Mouse (Mus musculus) embryonic stem cell, embryonic (primary cell): ENCODE data around the gene Ppfia3.

ENCODE experiments used
- CTCF ChIA-PET, 4 experiments: fragments of 300-600 bp in 2 of 4; fragments of 350-600 bp in 2 of 4; sonication (Branson Sonifier 250); formaldehyde crosslinking; loops; one replicate each; lab custom pipeline; 2022; ENCODE audit warnings: inconsistent platforms in 2 of 4; lab: Charles Lee
- POLR2A ChIA-PET, 4 experiments: fragments of 300-600 bp in 2 of 4; fragments of 350-600 bp in 2 of 4; sonication (Branson Sonifier 250); formaldehyde crosslinking; loops; one replicate each; lab custom pipeline; 2022; ENCODE audit warnings: antibody characterized with exemption in 4 of 4, inconsistent platforms in 1 of 4; lab: Charles Lee

Gene Ppfia3

DNA sequence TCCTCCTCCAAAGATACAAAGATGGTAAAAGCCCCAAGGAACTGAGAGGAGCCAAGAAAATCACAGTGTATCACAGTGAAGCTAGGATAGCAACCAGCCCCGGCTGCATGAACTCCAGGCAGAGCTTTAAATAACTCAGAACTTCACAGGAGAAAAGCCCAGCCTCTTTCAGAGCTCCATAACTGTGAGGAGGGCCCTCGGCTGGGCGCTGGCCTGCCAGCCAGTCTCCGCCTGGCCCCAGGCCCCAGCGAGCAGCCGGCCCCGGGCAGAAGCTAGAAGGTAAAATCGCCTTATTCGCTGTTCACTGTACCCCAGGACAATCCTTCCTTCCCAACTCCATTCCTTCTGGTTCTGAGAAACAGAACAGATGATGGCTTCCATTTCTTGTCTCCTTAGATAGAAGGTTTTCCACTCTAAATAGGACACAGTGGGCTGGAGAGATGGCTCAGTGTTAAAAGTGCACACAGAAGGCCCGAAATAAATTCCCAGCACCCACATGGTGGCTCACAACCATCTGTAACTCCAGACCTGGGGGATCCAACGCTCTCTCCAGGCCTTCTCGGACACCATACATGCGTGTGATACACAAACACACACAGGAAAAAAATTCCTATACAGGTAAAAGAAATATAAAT, 37.9 kb downstream of the Ppfia3 start:
- POLR2A ChIA-PET, result interaction anchor here in 3 of 4 experiments (0.7 to 2.0 kb wide), 11 partner anchors 9 to 131 kb away, joined by 3 to 10 read pairs (median 4); partner anchors contain the start of genes Ftl1 (in 1 of the 3), Lhb (in 1 of the 3) and Snrnp70 (in 1 of the 3)
- CTCF ChIA-PET, result interaction anchor here (0.6 to 2.1 kb wide), 7 partner anchors 12 to 61 kb away, joined by 3 to 8 read pairs (median 5); no protein-coding TSS in a partner anchor

DNA sequence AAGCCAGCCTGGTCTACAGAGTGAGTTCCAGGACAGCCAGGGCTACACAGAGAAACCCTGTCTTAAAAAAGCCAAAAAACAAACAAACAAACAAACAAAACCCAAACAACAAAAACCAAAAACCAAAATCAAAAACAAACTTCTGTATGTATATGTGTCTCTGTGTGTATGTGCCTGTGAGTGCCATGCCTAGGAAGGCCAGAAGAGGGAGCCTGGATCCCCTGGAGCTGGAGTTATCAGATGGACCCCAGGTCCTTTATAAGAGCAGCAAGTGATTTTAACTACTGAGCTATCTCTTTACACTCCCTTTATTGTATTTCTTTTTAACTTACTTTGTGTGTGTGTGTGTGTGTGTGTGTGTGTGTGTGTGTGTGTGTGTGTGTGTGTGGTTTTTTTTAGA, 41.0 kb downstream of the Ppfia3 start:
- ChIA-PET CTCF (interaction anchor here (0.5 to 1.5 kb wide), 17 partner anchors 10 to 451 kb away, joined by 3 to 9 read pairs (median 3); no protein-coding TSS in a partner anchor), POLR2A (interaction anchor here (0.6 to 1.4 kb wide), 9 partner anchors 10 to 95 kb away, joined by 3 to 6 read pairs (median 3); partner anchors contain the start of genes Hrc (in 1 of the 4), Kcna7 (in 1 of the 4) and Snrnp70 (in 1 of the 4))

DNA sequence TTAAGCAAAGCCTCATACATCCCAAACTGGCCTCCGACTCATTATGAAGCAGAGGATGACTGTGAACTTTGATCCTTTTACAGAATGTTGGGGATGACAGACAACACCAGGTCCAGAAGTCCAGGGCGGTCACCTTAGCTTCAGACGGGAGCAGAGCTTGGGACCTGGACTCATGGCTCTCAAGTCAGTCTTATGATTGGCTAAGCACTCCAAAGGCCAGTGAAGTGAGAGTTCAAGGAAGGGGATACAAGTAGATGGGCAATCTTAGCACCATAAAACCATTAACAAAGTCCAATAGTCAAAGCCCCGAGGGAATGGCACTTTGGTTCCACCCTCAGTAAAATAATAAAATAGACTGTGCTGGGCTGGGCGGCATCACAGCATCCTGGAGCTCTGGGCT, 43.8 kb downstream of the Ppfia3 start:
- CTCF ChIA-PET, result interaction anchor here in 2 of 4 experiments (0.5 to 2.8 kb wide), 3 partner anchors 10 to 81 kb away, joined by 3 to 9 read pairs (median 6); partner anchors contain the start of gene Trpm4 (in 1 of the 2)
- POLR2A ChIA-PET, result interaction anchor here in 1 of 4 experiments (1.2 to 1.8 kb wide), 2 partner anchors 14 to 18 kb away, joined by 4 to 5 read pairs; no protein-coding TSS in a partner anchor

- CTCF ChIA-PET, result interaction anchor here in 1 of 4 experiments (0.6 to 2.8 kb wide), 2 partner anchors 19 to 116 kb away, joined by 3 to 9 read pairs; partner anchors contain the start of gene Ruvbl2
These were observed 44.6 kb downstream of the Ppfia3 start for GRCm38 (mm10) chr7:45322245-45322644.

GRCm38 (mm10) chr7:45316536-45316935, 50.3 kb downstream of the Ppfia3 start:
- CTCF ChIA-PET, result interaction anchor here (1.0 to 1.8 kb wide), 9 partner anchors 9 to 118 kb away, joined by 3 to 13 read pairs (median 3); no protein-coding TSS in a partner anchor

More at GRCm38 (mm10) chr7:45322245-45322644, 44.6 kb downstream of the Ppfia3 start:
- POLR2A ChIA-PET, result interaction anchor here in 1 of 4 experiments (0.6 to 1.8 kb wide), 2 partner anchors 13 to 33 kb away, joined by 3 to 5 read pairs; no protein-coding TSS in a partner anchor

GRCm38 (mm10) chr7:45315182-45315701, 51.6 kb downstream of the Ppfia3 start:
- POLR2A ChIA-PET, result interaction anchor here in 3 of 4 experiments (0.6 to 1.3 kb wide), 5 partner anchors 10 to 670 kb away, joined by 3 to 5 read pairs (median 4); partner anchors contain the start of gene Tmem143 (in 1 of the 3)
- CTCF ChIA-PET, result interaction anchor here in 3 of 4 experiments (0.8 to 1.8 kb wide), 8 partner anchors 9 to 133 kb away, joined by 3 to 13 read pairs (median 4); partner anchors contain the start of gene Kcna7 (in 1 of the 3)

More at GRCm38 (mm10) chr7:45316536-45316935, 50.3 kb downstream of the Ppfia3 start:
- POLR2A ChIA-PET, result interaction anchor here in 3 of 4 experiments (0.5 to 1.3 kb wide), 6 partner anchors 9 to 224 kb away, joined by 3 to 7 read pairs (median 4); partner anchors contain the start of gene Rcn3 (in 1 of the 3)

DNA sequence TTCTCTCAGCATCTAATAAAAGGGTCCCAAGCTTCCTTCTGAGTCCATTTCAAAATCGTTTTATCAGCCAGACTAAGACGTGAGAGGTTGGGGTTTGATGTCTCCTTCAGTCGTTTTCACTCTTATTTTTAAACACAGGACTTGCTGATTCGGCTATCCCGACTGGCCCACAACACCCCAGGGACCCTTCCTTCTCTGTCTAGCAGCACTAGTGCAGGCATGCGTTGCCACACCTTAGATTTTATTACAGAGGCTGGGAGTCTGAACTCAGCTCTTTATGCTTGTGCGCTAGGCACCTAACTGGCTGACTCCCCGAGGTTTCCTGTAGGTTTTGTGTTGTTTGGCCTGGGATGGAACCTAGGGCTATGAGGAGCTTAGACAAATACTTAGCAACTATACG, 53.3 kb downstream of the Ppfia3 start:
- ChIA-PET POLR2A (interaction anchor here in 2 of 4 experiments (0.5 to 1.3 kb wide), 7 partner anchors 13 to 82 kb away, joined by 3 to 4 read pairs (median 3); no protein-coding TSS in a partner anchor), CTCF (interaction anchor here in 3 of 4 experiments (0.6 to 1.3 kb wide), 3 partner anchors 8 to 92 kb away, joined by 3 read pairs; no protein-coding TSS in a partner anchor)

- CTCF ChIA-PET, result interaction anchor here in 1 of 4 experiments (1.3 kb wide), 1 partner anchor 8 kb away, joined by 3 read pairs; no protein-coding TSS in a partner anchor
- POLR2A ChIA-PET, result interaction anchor here in 3 of 4 experiments (0.6 to 1.3 kb wide), 9 partner anchors 12 to 126 kb away, joined by 3 to 4 read pairs (median 3); partner anchors contain the start of gene Snrnp70 (in 1 of the 3)
These were observed 53.9 kb downstream of the Ppfia3 start for GRCm38 (mm10) chr7:45312686-45313453.

DNA sequence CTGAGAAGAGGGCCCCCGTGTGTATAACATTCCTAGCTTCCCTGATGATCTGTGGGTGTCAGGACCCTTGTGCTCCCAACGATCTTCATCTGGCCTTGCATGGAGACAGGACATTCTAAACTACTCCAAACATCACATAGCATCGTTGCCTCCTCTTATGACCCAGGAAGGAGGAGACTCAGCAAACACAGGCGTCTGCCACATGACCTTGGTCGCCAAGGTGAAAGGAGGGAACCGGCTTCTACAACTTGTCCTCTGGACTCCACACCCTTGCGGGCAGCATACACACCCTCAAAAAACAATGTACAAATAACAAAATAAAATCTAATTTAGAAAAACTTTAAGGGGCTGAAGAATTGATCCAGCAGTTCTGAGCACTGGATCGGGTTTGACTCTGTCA, 54.8 kb downstream of the Ppfia3 start:
- POLR2A ChIA-PET, result interaction anchor here in 1 of 4 experiments (0.6 to 1.5 kb wide), 3 partner anchors 12 to 84 kb away, joined by 3 to 6 read pairs (median 3); partner anchors contain the start of gene Snrnp70
- CTCF ChIA-PET, result interaction anchor here in 1 of 4 experiments (0.6 to 0.9 kb wide), 2 partner anchors 29 to 1324 kb away, joined by 3 read pairs; no protein-coding TSS in a partner anchor

DNA sequence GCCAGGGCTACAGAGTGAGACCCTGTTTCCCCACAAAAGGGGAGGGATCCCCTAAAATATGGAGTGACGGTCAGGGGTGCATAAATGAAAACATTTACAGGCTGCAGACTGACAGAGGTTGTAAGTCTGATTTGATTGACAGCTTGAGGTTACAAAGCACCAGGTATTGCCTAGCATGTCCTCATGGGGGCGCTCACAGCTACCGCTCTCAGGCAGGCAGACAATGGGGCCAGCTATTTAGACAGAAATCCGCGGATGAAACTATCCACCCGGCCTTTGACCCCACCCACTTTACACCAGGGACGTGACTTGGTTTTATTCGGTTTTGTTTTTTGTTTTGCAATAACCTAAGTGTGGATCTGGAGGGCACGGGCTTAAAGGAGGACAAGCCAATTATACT, 57.4 kb downstream of the Ppfia3 start:
- POLR2A ChIA-PET, result interaction anchor here in 3 of 4 experiments (0.5 to 3.2 kb wide), 39 partner anchors 9 to 329 kb away, joined by 3 to 18 read pairs (median 5); partner anchors contain the start of genes Snrnp70 (in 3 of the 3), Ftl1 (in 2 of the 3), Ppfia3 (in 2 of the 3) and Bax (in 1 of the 3)
- CTCF ChIA-PET, result interaction anchor here (0.5 to 3.2 kb wide), 70 partner anchors 9 to 373 kb away, joined by 3 to 39 read pairs (median 4); partner anchors contain the start of genes Kcna7 (in 2 of the 4), Slc6a21 (in 2 of the 4), Gys1 (in 1 of the 4) and Ntf5 (in 1 of the 4)

- CTCF ChIA-PET, result interaction anchor here (0.5 to 3.2 kb wide), 63 partner anchors 8 to 374 kb away, joined by 3 to 39 read pairs (median 4); partner anchors contain the start of genes Slc6a21 (in 2 of the 4), Gys1 (in 1 of the 4), Kcna7 (in 1 of the 4) and Ntf5 (in 1 of the 4)
- POLR2A ChIA-PET, result interaction anchor here in 3 of 4 experiments (0.5 to 3.2 kb wide), 38 partner anchors 8 to 330 kb away, joined by 3 to 18 read pairs (median 5); partner anchors contain the start of genes Snrnp70 (in 3 of the 3), Ftl1 (in 2 of the 3), Ppfia3 (in 2 of the 3) and Bax (in 1 of the 3)
These were observed 58.1 kb downstream of the Ppfia3 start for GRCm38 (mm10) chr7:45308551-45309240.

DNA sequence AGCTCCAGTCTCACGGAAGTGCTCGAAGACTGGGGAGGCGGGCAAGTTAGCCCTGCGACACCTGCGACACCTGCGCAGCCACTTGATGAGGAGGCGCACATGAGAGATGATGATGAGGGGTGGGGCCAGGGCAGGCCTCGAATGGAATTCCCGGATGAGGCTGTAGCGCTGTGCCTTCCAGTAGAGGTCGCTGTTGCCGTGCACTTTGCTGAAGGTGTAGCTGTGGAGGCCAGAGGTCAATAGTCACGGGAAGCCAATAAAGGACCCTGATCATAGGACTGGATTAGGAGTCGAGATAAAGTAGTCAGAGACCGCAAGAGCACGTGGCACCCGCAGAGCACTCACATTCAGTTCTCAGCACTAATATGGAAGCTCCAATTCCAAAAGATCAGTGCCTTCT, 61.5 kb downstream of the Ppfia3 start:
- POLR2A ChIA-PET, result interaction anchor here (0.6 to 4.4 kb wide), 76 partner anchors 8 to 862 kb away, joined by 3 to 32 read pairs (median 4); partner anchors contain the start of genes Gys1 (in 3 of the 4), Aldh16a1 (in 2 of the 4), Ftl1 (in 2 of the 4) and Kcna7 (in 2 of the 4)
- CTCF ChIA-PET, result interaction anchor here (0.5 to 2.8 kb wide), 83 partner anchors 8 to 585 kb away, joined by 3 to 22 read pairs (median 4); partner anchors contain the start of genes Bax (in 2 of the 4), Ccdc155 (in 2 of the 4), Gys1 (in 2 of the 4) and Kcna7 (in 2 of the 4)

- POLR2A ChIA-PET, result interaction anchor here in 3 of 4 experiments (0.5 to 4.4 kb wide), 70 partner anchors 8 to 862 kb away, joined by 3 to 32 read pairs (median 4); partner anchors contain the start of genes Gys1 (in 3 of the 3), Aldh16a1 (in 2 of the 3), Ftl1 (in 2 of the 3) and Kcna7 (in 2 of the 3)
- CTCF ChIA-PET, result interaction anchor here (0.6 to 2.8 kb wide), 67 partner anchors 8 to 584 kb away, joined by 3 to 22 read pairs (median 4); partner anchors contain the start of genes Ccdc155 (in 2 of the 4), Kcna7 (in 2 of the 4), Ruvbl2 (in 2 of the 4) and Slc6a21 (in 2 of the 4)
These were observed 62.0 kb downstream of the Ppfia3 start for GRCm38 (mm10) chr7:45304869-45305268.

- POLR2A ChIA-PET, result interaction anchor here in 2 of 4 experiments (0.7 to 2.7 kb wide), 4 partner anchors 59 to 604 kb away, joined by 3 to 6 read pairs (median 3); partner anchors contain the start of gene Gys1 (in 1 of the 2)
- CTCF ChIA-PET, result interaction anchor here in 2 of 4 experiments (0.5 to 2.2 kb wide), 2 partner anchors 39 to 51 kb away, joined by 5 to 6 read pairs; no protein-coding TSS in a partner anchor
These were observed 64.2 kb downstream of the Ppfia3 start for GRCm38 (mm10) chr7:45302626-45303025.

DNA sequence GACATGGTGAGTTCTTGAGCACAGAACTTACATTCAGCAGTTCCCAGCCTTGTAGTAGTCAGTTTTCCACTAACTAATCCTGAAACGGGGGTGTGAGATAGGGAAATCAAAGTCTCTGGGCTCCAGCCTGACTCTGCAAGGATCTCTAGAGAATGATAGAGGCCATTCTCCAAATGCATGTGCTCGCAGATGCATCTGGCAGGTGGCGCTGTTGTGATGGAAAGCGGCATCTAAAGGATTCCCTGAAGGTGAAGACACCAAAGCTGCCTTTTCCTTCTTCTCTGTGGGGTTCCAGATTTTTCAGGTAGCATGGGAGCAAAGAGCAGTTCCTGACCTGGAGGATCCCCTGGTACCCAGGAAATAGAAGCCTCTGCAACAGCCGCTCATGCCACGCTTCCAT, 66.5 kb downstream of the Ppfia3 start:
- POLR2A ChIA-PET, result interaction anchor here (0.6 to 2.7 kb wide), 34 partner anchors 8 to 165 kb away, joined by 3 to 18 read pairs (median 4); partner anchors contain the start of genes Slc6a21 (in 2 of the 4), Aldh16a1 (in 1 of the 4), Ccdc155 (in 1 of the 4) and Ftl1 (in 1 of the 4)
- CTCF ChIA-PET, result interaction anchor here (0.6 to 4.2 kb wide), 50 partner anchors 8 to 382 kb away, joined by 3 to 23 read pairs (median 4); partner anchors contain the start of genes Slc6a21 (in 2 of the 4), Bax (in 1 of the 4), Ccdc155 (in 1 of the 4) and Flt3l (in 1 of the 4)
